Mouse (Mus musculus): ENCODE measurements at regions not wholly inside any gene's neighbourhood (a gene's known extent, or its start where the extent isn't known, plus 50 kb on each side); places are given as distances from the start of the nearest gene placed in this dataset.

GRCm38 (mm10) chr14:58656212-58656934 is 486.3 kb downstream of the 1700129C05Rik start:
- H3K27ac ChIP-seq = no peak overlapping the region

DNA sequence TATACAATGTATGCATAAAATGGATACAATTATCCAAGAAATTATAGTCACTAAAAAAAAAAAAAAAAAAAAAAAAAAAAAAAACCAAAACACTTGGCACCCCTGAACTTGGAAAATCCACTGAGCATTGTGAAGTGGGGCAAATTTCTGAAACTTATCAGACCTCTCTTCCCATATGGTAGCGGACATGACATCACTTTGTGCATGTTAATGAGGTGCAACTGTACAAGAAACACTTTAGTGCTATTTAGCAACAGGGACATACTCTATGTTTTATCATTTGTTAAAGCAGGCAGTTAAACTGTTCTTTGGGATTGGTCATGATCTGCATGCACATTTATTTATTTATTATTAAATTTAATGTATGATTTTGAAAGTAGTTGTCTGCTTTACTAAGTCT is 489.7 kb downstream of the 1700129C05Rik start:
- Histone ChIP-seq H3K4me2 (no peak overlapping the region), H3K4me1 (peaks cover 13% of the 10 kb centered on the region), H3K4me3 (replicated peaks) (no peak overlapping the region), H3K36me3 (replicated peaks) (no peaks in the 10 kb centered on the region), H3K27ac (no peak overlapping the region), H3K27me3 (peaks cover 20% of the 10 kb centered on the region), H3K9ac (no peak overlapping the region), H3K9me3 (no peaks in the 10 kb centered on the region)
- WGBS = 83% methylated on average over 1 of the region's 1 CpGs
- no peak for ATAC-seq (ENCODE audit: low FRiP score)

More at GRCm38 (mm10) chr14:58656212-58656934, 486.3 kb downstream of the 1700129C05Rik start:
- peaks cover 12% of the 10 kb centered on the region; the same call in 1 of the 2 replicates for H3K27me3 ChIP-seq
- H3K4me1 ChIP-seq = peaks cover 13% of the 10 kb centered on the region
- 5% methylated on average over 4 of the region's 4 CpGs for WGBS
- H3K4me3 ChIP-seq (replicated peaks) = no peak overlapping the region
- no peak overlapping the region for H3K4me2 ChIP-seq
- no peaks in the 10 kb centered on the region for H3K9me3 ChIP-seq
- no peaks in the 10 kb centered on the region for H3K36me3 ChIP-seq (replicated peaks)
- ATAC-seq (ENCODE audit: low FRiP score) = no peak
- no peak overlapping the region for H3K9ac ChIP-seq

- peaks cover 22% of the 10 kb centered on the region for H3K27me3 ChIP-seq
- H3K9me3 ChIP-seq = no peaks in the 10 kb centered on the region
- no peak for ATAC-seq (ENCODE audit: low FRiP score)
- no peak overlapping the region for H3K27ac ChIP-seq
- H3K4me2 ChIP-seq = no peak overlapping the region
- H3K36me3 ChIP-seq (replicated peaks) = no peaks in the 10 kb centered on the region
- WGBS = 85% methylated on average over 3 of the region's 3 CpGs
- H3K4me3 ChIP-seq (replicated peaks) = no peak overlapping the region
- H3K4me1 ChIP-seq = peaks cover 11% of the 10 kb centered on the region
- no peak overlapping the region for H3K9ac ChIP-seq
Measured at GRCm38 (mm10) chr14:58652004-58652403, 490.7 kb downstream of the 1700129C05Rik start.

- no peaks in the 10 kb centered on the region for H3K9me3 ChIP-seq
- no peak overlapping the region for H3K9ac ChIP-seq
- H3K4me3 ChIP-seq (replicated peaks) = no peak overlapping the region
- WGBS = 47% methylated on average over 6 of the region's 6 CpGs
- H3K27ac ChIP-seq = no peak overlapping the region
- peaks cover 29% of the 10 kb centered on the region for H3K27me3 ChIP-seq
- ATAC-seq (ENCODE audit: low FRiP score) = no peak
- no peaks in the 10 kb centered on the region for H3K36me3 ChIP-seq (replicated peaks)
- no peak overlapping the region for H3K4me2 ChIP-seq
- H3K4me1 ChIP-seq = peaks cover 3% of the 10 kb centered on the region
Measured at GRCm38 (mm10) chr14:58651210-58651609, 491.5 kb downstream of the 1700129C05Rik start.

DNA sequence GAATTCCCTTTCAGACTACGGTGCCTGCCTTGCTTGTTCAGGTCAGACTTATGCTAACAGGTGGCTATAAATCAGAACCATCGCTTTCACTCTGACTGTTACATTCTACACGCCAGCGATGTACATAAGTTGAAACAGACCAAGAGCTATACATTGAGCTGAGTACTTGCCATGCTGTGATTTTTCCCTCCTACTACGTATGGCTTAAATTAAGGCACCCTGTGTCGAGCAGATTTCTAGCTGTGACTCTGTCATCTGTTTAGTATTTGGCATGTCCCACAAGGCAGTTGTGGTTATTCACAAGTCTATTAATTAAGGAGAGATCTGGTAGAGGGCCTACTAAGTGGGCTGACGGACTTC is 504.4 kb downstream of the 1700129C05Rik start:
- ATAC-seq (ENCODE audit: low FRiP score) = peak; percentile 41; the same call in 1 of the 2 replicates
- no peak overlapping the region for H3K4me3 ChIP-seq (replicated peaks)
- H3K27me3 ChIP-seq = peaks cover 63% of the 10 kb centered on the region
- H3K9ac ChIP-seq = no peak overlapping the region
- no peaks in the 10 kb centered on the region for H3K36me3 ChIP-seq (replicated peaks)
- no peaks in the 10 kb centered on the region for H3K9me3 ChIP-seq
- H3K4me1 ChIP-seq = peaks cover 13% of the 10 kb centered on the region
- no peak overlapping the region for H3K4me2 ChIP-seq
- 47% methylated on average over 7 of the region's 7 CpGs for WGBS
- no peak overlapping the region for H3K27ac ChIP-seq

GRCm38 (mm10) chr14:58637405-58638336 is 505.0 kb downstream of the 1700129C05Rik start:
- ATAC-seq (ENCODE audit: low FRiP score) = peak; percentile 82; the same call in 1 of the 2 replicates
- WGBS = 16% methylated on average over 13 of the region's 13 CpGs
- no peak overlapping the region for H3K4me3 ChIP-seq (replicated peaks)
- no peaks in the 10 kb centered on the region for H3K9me3 ChIP-seq
- H3K4me2 ChIP-seq = peak overlapping the region; percentile 5; the same call in 1 of the 2 replicates
- no peak overlapping the region for H3K9ac ChIP-seq
- H3K4me1 ChIP-seq = peaks cover 13% of the 10 kb centered on the region
- H3K27ac ChIP-seq = no peak overlapping the region
- H3K36me3 ChIP-seq (replicated peaks) = no peaks in the 10 kb centered on the region
- peaks cover 69% of the 10 kb centered on the region for H3K27me3 ChIP-seq

DNA sequence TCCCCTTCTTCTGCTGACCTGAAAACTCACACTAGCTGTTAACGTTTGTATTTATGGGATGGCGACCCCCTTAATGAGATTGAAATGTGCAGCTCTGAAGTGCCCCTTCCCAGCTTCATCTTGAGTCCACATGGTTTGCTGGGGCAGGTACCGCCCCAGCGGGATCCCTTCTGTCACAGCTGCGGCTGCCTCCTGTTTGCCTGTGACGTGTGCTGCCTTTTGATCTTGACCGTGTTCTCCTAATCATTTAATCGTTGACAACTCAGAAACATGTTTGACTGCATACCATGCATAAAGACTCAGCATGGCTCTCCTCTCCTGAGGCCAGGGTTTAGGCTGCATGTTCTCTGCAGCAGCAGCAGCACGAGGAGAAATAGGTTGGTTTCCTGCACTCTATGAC is 511.5 kb downstream of the 1700129C05Rik start:
- ATAC-seq (ENCODE audit: low FRiP score) = no peak
- no peak overlapping the region for H3K27ac ChIP-seq
- 61% methylated on average over 9 of the region's 9 CpGs for WGBS

DNA sequence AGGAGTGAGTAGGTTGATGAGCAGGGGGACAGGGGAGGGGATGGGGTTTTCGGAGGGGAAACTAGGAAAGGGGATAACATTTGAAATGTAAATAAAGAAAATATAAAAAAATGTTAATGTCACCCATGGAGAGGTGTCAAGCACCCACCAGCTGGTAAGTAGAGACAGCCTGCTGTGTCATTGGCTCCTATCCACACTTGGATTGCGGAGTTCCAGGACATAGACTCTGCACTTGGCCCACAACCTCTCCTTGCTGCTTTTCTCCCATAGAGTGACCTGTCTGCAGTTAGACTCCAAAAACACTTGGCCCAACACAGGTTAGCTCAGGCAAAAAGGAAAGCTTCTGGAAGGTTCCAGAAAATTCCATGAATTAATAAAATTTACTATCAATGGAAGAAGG is 514.4 kb downstream of the 1700129C05Rik start:
- Histone ChIP-seq H3K27ac (no peak overlapping the region), H3K4me2 (no peak overlapping the region), H3K27me3 (peaks cover 37% of the 10 kb centered on the region), H3K36me3 (replicated peaks) (no peaks in the 10 kb centered on the region), H3K4me3 (replicated peaks) (no peak overlapping the region), H3K9ac (no peak overlapping the region), H3K4me1 (peaks cover 10% of the 10 kb centered on the region; the same call in 1 of the 2 replicates), H3K9me3 (no peaks in the 10 kb centered on the region)
- no peak for ATAC-seq (ENCODE audit: low FRiP score)
- WGBS = 94% methylated on average over 2 of the region's 2 CpGs

More for the DNA sequence above, 511.5 kb downstream of the 1700129C05Rik start:
- peaks cover 63% of the 10 kb centered on the region for H3K27me3 ChIP-seq
- H3K9ac ChIP-seq = no peak overlapping the region
- no peaks in the 10 kb centered on the region for H3K36me3 ChIP-seq (replicated peaks)
- H3K9me3 ChIP-seq = no peaks in the 10 kb centered on the region
- H3K4me1 ChIP-seq = peaks cover 10% of the 10 kb centered on the region; the same call in 1 of the 2 replicates
- H3K4me2 ChIP-seq = no peak overlapping the region
- H3K4me3 ChIP-seq (replicated peaks) = no peak overlapping the region

DNA sequence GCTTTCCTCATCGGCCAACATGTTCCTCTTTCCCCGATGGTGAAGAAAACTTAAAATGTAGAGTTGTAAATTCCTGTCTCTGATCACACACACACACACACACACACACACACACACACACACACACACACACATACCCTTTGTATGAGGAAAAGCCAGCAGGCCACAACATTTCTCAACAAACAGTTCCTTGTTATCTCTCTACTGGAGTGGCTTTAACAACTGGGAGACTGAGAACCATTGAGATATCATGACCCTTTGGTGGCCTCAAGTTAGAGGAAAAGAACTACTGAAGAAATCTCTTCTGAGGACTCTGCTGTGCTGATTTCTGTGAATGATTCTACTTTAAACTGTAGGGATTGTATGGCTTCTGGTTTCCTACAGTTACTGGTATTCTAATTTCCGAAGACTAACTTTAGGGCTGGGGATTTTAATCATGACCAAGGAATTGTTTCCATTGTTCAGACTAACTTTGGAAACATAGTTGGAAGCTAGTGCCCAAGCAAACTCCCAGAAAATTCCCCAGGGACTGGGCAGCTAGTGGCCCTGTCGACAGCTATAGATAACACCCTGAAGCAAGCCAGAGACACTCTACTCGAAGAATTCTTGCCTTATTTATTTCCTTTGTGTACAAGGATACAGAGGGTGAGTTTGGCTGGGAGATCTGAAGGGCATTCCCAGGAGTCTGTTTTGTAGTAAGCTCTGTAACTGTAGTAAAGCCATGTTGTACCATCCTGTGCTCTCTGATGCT is 516.0 kb downstream of the 1700129C05Rik start:
- Histone ChIP-seq H3K4me1 (peaks cover 10% of the 10 kb centered on the region; the same call in 1 of the 2 replicates), H3K4me3 (replicated peaks) (no peak overlapping the region), H3K9ac (no peak overlapping the region), H3K27ac (no peak overlapping the region), H3K36me3 (replicated peaks) (no peaks in the 10 kb centered on the region), H3K4me2 (no peak overlapping the region), H3K27me3 (peaks cover 23% of the 10 kb centered on the region), H3K9me3 (no peaks in the 10 kb centered on the region)
- WGBS = 83% methylated on average over 5 of the region's 5 CpGs
- no peak for ATAC-seq (ENCODE audit: low FRiP score)

DNA sequence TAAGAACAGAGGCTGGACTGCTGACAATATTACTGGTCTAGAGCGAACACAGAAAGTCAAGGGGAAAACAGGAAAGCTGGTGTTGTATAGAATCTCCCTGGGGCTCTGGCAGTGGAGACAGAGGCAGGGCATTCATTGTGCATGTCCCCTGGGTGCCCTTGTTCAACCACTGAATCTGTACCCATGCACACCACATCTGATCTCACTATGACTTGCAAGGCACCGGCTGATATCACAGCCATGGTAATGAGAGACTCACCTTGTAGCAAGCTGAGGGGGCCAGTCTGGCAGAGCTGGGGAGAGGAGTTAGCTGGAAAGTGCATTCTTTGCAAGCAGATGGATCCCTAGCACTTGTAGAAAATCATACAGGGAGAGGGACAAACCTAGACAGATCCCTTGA is 522.5 kb downstream of the 1700129C05Rik start:
- Histone ChIP-seq H3K36me3 (replicated peaks) (no peaks in the 10 kb centered on the region), H3K9ac (no peak overlapping the region), H3K4me2 (no peak overlapping the region), H3K4me3 (replicated peaks) (no peak overlapping the region), H3K4me1 (no peaks in the 10 kb centered on the region), H3K9me3 (no peaks in the 10 kb centered on the region), H3K27me3 (no peaks in the 10 kb centered on the region), H3K27ac (no peak overlapping the region)
- no peak for ATAC-seq (ENCODE audit: low FRiP score)
- 86% methylated on average over 2 of the region's 2 CpGs for WGBS

DNA sequence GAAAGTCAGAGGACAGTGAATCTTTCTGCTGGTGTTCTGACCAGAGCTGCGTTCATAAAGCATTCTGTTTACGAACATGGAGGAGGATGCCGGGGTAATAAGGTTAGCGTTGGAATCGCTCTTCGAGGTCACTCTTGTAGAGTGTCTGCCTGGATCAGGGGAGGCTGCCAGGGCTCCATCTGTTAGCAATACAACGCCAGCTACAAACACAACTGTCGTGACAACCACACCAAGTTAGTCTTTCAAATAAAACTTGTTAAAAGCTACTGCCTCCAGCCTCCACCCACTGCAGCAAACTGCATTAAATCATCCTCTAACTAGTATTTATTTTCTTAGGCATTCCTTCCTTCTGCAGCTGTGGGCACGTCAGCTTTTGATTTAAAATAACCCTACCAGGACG is 525.0 kb downstream of the 1700129C05Rik start:
- 85% methylated on average over 10 of the region's 10 CpGs for WGBS
- Histone ChIP-seq H3K36me3 (replicated peaks) (no peaks in the 10 kb centered on the region), H3K9ac (no peak overlapping the region), H3K4me1 (no peaks in the 10 kb centered on the region), H3K4me2 (no peak overlapping the region), H3K27ac (no peak overlapping the region), H3K27me3 (no peaks in the 10 kb centered on the region), H3K9me3 (no peaks in the 10 kb centered on the region), H3K4me3 (replicated peaks) (no peak overlapping the region)
- ATAC-seq (ENCODE audit: low FRiP score) = no peak

DNA sequence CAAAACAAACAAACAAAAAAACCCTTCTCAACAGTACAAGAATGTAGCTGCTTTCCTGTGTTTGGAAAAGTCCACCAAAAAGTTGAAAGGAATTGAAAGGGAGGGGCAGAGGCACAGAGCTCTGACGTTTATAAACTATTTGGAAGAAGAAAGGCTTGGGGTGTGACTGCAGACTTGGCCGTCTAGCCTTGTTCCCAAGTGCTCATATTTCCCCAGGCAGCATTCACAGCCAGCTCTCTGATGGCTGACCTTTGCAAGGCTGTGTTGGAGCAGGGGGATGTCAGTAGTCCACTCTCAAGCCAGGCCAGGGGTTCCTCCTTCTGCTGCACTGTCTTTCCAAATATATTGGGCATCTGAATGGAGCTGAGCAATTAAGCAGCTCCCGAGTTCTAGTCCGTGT is 534.5 kb downstream of the 1700129C05Rik start:
- Histone ChIP-seq H3K4me1 (no peaks in the 10 kb centered on the region), H3K9ac (no peak overlapping the region), H3K4me2 (no peak overlapping the region), H3K36me3 (replicated peaks) (no peaks in the 10 kb centered on the region), H3K9me3 (no peaks in the 10 kb centered on the region), H3K4me3 (replicated peaks) (no peak overlapping the region), H3K27me3 (no peaks in the 10 kb centered on the region), H3K27ac (no peak overlapping the region)
- 69% methylated on average over 4 of the region's 4 CpGs for WGBS
- no peak for ATAC-seq (ENCODE audit: low FRiP score)
